Mouse (Mus musculus): ENCODE results near the gene Dtd2.

Gene Dtd2

GRCm38 (mm10) chr12:52005877-52006632, at the start of gene Dtd2:
Gene Dtd2, minus strand, starts transcription at chr12:52006501.
- DNase-seq = peak; percentile 92

GRCm38 (mm10) chr12:52049324-52049723, 43.0 kb upstream of the Dtd2 start:
- no peak for DNase-seq

GRCm38 (mm10) chr12:52046371-52046770, 40.1 kb upstream of the Dtd2 start:
- no peak for DNase-seq

GRCm38 (mm10) chr12:52042818-52043336, 36.6 kb upstream of the Dtd2 start:
- no peak for DNase-seq

GRCm38 (mm10) chr12:52038352-52038751, 32.1 kb upstream of the Dtd2 start:
- DNase-seq = no peak

- DNase-seq = no peak
Observed at GRCm38 (mm10) chr12:52034956-52035355, 28.7 kb upstream of the Dtd2 start.

- no peak for DNase-seq
Observed at GRCm38 (mm10) chr12:52032276-52032675, 26.0 kb upstream of the Dtd2 start.

- DNase-seq = no peak
Observed at GRCm38 (mm10) chr12:52027963-52028362, 21.7 kb upstream of the Dtd2 start, which contains the start of gene Gpr33. Gene Gpr33, minus strand, starts transcription at chr12:52028063.

GRCm38 (mm10) chr12:52014494-52015029, 8.3 kb upstream of the Dtd2 start:
- no peak for DNase-seq

GRCm38 (mm10) chr12:52014044-52014443, 7.7 kb upstream of the Dtd2 start:
- no peak for DNase-seq

- DNase-seq = no peak
Observed at GRCm38 (mm10) chr12:52013274-52013673, 7.0 kb upstream of the Dtd2 start.

GRCm38 (mm10) chr12:52012159-52012558, 5.9 kb upstream of the Dtd2 start:
- no peak for DNase-seq

GRCm38 (mm10) chr12:52010630-52010961, 4.3 kb upstream of the Dtd2 start:
- peak; percentile 18 for DNase-seq

- DNase-seq = no peak
Observed at GRCm38 (mm10) chr12:52009928-52010629, 3.8 kb upstream of the Dtd2 start.

GRCm38 (mm10) chr12:52006633-52006994, 313 bp upstream of the Dtd2 start:
- DNase-seq = no peak

- no peak for DNase-seq
Observed at GRCm38 (mm10) chr12:52002746-52003145, 3.6 kb downstream of the Dtd2 start.

- peak; percentile 67 for DNase-seq
Observed at GRCm38 (mm10) chr12:52001544-52001943, 4.8 kb downstream of the Dtd2 start.

- no peak for DNase-seq
Observed at GRCm38 (mm10) chr12:51998366-51998932, 7.9 kb downstream of the Dtd2 start.

GRCm38 (mm10) chr12:51995738-51996536, 10.4 kb downstream of the Dtd2 start:
- DNase-seq = no peak

- no peak for DNase-seq
Observed at GRCm38 (mm10) chr12:51990629-51991028, 15.7 kb downstream of the Dtd2 start.

GRCm38 (mm10) chr12:51988536-51988935, 17.8 kb downstream of the Dtd2 start:
- DNase-seq = no peak

- peak; percentile 21 for DNase-seq
Observed at GRCm38 (mm10) chr12:51985826-51986225, 20.5 kb downstream of the Dtd2 start.
